Mouse (Mus musculus) forebrain, embryonic 11.5 days (tissue): ENCODE data around the gene Proser3. TPM values are rescaled to one million over a fixed set of nuclear protein-coding genes. Genes with fewer than 3 reads are reported as not detected.

Experiments
- ATAC-seq: fragments of 200-750 bp; cut with Nextera tagmentation; replicated peaks from 2 replicates; pipeline ENCODE4 v1.8.0; 2017; ENCODE audit warnings: moderate TSS enrichment; ENCODE audit not compliant: low FRiP score
- DNase-seq: peaks from one replicate; pipeline ENCODE4 v3.0.0-alpha.2; 2017; ENCODE audit warnings: low spot score
- H3K27ac ChIP-seq: fragments of 300-500 bp; sonication (generic); 2 replicates; pipeline ENCODE4 v1.5.1; 2014; ENCODE audit warnings: low read depth, low read length
- H3K27me3 ChIP-seq: fragments of 300-500 bp; sonication (generic); 2 replicates; pipeline ENCODE4 v1.6.1; 2014; ENCODE audit warnings: mild to moderate bottlenecking, low read length, mixed read lengths; ENCODE audit not compliant: control insufficient read depth, insufficient read depth
- H3K36me3 ChIP-seq: fragments of 300-500 bp; sonication (generic); 2 replicates; pipeline ENCODE4 v1.6.1; 2014; ENCODE audit warnings: mild to moderate bottlenecking, low read length, moderate library complexity, mixed read lengths; ENCODE audit not compliant: control insufficient read depth, insufficient read depth
- H3K4me1 ChIP-seq: fragments of 300-500 bp; sonication (generic); replicated peaks from 2 replicates; pipeline ENCODE4 v1.6.1; 2014; ENCODE audit warnings: low read length, mixed read lengths; ENCODE audit not compliant: control insufficient read depth, insufficient read depth
- H3K4me2 ChIP-seq: fragments of 300-500 bp; sonication (generic); 2 replicates; pipeline ENCODE4 v1.6.1; 2014; ENCODE audit warnings: low read depth, mild to moderate bottlenecking, low read length, moderate library complexity, mixed read lengths; ENCODE audit not compliant: severe bottlenecking
- H3K4me3 ChIP-seq: fragments of 300-500 bp; sonication (generic); 2 replicates; pipeline ENCODE4 v1.5.1; 2014; ENCODE audit warnings: low read depth, low read length
- H3K9ac ChIP-seq: fragments of 300-500 bp; sonication (generic); 2 replicates; pipeline ENCODE4 v1.6.1; 2014; ENCODE audit warnings: low read length
- H3K9me3 ChIP-seq: fragments of 300-500 bp; sonication (generic); 2 replicates; pipeline ENCODE4 v1.6.1; 2016; ENCODE audit warnings: low read length, mixed read lengths; ENCODE audit not compliant: control insufficient read depth
- WGBS: fragments of 180-500 bp; shearing (Covaris S2); extraction: QIAGEN DNeasy Blood & Tissue Kit; methylation state at CpG from one replicate; pipeline ENCODE4 v1.1.7; 2014; 5-methylcytosine and 5-hydroxymethylcytosine counted together
- polyA plus RNA-seq: library from polyadenylated mRNA; unstranded; fragments of >200 nt; fragmentation: Nextera tagmentation; extraction: Ambion mirVana; gene quantifications from 2 replicates; pipeline ENCODE4 v1.2.1, GENCODE M21; 2014

Gene Proser3
- polyA plus RNA-seq, 1 experiment from 2014 or later, result 23.6 TPM

DNA sequence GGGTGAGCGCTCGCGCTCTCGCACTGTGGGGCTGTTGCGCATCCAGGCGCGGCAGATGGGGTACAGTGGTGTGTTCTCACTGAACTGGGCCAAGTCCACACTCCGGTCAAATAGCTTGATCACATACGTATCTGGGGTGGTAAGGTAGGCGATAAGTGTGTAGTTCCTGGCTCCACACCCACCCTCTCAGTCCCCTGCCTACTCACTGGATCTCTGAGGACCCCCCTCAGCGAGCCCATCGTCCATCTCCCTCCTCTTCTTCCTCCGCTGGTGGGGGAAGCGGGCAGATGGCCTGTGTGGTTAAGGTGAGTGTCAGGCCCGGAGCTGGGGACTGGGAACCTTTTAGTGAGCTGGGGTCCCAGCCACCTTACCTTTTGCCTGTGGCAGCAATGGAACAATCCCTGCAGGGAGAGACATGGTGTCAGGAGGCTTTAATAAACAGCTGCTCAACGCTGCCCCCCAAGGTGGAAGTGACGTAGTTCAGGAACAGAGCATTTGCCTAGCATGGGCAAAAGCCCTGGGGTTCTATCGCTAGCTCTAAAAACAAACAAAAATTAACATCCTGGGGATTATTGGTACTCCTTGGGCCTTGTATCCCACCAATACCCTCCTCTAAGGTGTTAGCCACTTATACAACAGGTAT is 4.9 kb upstream of the Proser3 start:
- DNase-seq, result no peak
- no peak overlapping the region for H3K4me3 ChIP-seq

DNA sequence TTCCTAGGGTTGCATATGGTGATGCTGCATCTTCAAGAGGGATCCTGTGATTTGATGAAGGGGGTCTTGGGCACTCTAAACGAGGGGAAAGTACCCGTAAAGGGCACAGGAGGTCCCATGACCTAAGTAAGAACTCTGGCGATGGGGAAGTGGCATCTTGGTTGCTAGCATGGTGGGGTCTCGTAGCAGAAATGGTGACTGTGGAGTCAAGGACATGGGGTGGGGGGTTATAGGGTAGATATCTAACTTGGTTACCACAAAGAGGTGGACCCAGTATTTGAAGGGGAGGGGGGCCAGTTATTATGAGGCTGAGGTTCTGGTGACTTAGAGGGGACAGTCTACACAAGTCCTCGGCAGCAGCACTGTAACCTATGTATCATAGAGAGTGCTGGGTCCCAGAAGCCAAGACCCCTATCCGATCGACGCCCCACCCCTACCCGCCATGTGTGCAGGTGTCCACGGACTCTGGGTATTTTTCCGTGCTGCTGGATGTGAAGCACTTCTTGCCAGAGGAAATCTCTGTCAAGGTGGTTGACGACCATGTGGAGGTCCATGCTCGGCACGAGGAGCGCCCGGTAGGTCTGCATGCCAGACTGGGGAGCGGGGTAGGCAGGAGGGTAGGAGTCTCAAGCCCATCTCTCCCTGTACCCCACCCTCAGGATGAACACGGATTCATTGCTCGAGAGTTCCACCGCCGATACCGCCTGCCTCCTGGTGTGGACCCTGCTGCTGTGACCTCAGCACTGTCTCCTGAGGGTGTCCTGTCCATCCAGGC is 1.9 kb upstream of the Proser3 start:
- no peak for ATAC-seq
- no peaks in the 10 kb centered on the region for H3K9me3 ChIP-seq
- peak overlapping the region; percentile 91 for H3K4me2 ChIP-seq
- H3K27me3 ChIP-seq, result no peaks in the 10 kb centered on the region
- WGBS, result 85% methylated on average over 22 of the region's 22 CpGs
- peaks cover 4% of the 10 kb centered on the region; the same call in 1 of the 2 replicates for H3K4me1 ChIP-seq
- H3K27ac ChIP-seq, result no peak overlapping the region
- peak overlapping the region; percentile 69; the same call in 1 of the 2 replicates for H3K9ac ChIP-seq
- peaks cover 3% of the 10 kb centered on the region; the same call in 1 of the 2 replicates for H3K36me3 ChIP-seq
- DNase-seq, result no peak
- H3K4me3 ChIP-seq, result peak overlapping the region; percentile 1; the same call in 1 of the 2 replicates

More for the DNA sequence above, 4.9 kb upstream of the Proser3 start:
- Histone ChIP-seq H3K4me1 (peaks cover 5% of the 10 kb centered on the region; the same call in 1 of the 2 replicates), H3K36me3 (peaks cover 3% of the 10 kb centered on the region; the same call in 1 of the 2 replicates), H3K9me3 (no peaks in the 10 kb centered on the region), H3K4me2 (no peak overlapping the region), H3K27me3 (no peaks in the 10 kb centered on the region), H3K9ac (no peak overlapping the region), H3K27ac (no peak overlapping the region)
- ATAC-seq, result no peak
- WGBS, result 95% methylated on average over 18 of the region's 18 CpGs

DNA sequence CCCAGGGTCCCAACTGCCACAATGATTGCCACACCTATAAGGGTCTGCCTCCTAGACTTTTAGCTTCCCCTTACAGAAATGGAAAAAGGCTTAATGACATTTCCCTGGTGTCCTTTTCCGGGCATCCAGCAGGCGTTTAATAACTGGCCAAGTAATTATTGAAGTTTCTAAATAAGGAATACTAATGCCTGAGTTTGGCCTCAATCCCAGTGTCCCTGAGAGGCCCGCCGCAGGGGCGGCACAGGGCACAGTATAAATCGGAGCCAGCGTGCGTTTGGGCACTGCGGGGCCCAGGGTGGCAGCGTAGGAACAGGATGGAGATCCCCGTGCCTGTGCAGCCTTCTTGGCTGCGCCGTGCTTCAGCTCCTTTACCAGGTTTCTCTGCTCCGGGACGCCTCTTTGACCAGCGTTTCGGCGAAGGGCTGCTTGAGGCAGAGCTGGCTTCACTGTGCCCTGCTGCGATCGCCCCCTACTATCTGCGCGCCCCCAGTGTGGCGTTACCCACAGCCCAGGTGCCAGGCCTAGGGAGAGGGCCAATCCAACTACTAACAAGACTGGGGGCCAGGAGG is 1.0 kb upstream of the Proser3 start:
- Histone ChIP-seq H3K9ac (peak overlapping the region; percentile 69), H3K4me3 (peak overlapping the region; percentile 44), H3K9me3 (no peaks in the 10 kb centered on the region), H3K27ac (no peak overlapping the region), H3K36me3 (peaks cover 3% of the 10 kb centered on the region; the same call in 1 of the 2 replicates), H3K4me2 (peak overlapping the region; percentile 91), H3K4me1 (peaks cover 4% of the 10 kb centered on the region; the same call in 1 of the 2 replicates), H3K27me3 (no peaks in the 10 kb centered on the region)
- DNase-seq (peak; percentile 61), ATAC-seq (no peak)
- 11% methylated on average over 23 of the region's 23 CpGs for WGBS

DNA sequence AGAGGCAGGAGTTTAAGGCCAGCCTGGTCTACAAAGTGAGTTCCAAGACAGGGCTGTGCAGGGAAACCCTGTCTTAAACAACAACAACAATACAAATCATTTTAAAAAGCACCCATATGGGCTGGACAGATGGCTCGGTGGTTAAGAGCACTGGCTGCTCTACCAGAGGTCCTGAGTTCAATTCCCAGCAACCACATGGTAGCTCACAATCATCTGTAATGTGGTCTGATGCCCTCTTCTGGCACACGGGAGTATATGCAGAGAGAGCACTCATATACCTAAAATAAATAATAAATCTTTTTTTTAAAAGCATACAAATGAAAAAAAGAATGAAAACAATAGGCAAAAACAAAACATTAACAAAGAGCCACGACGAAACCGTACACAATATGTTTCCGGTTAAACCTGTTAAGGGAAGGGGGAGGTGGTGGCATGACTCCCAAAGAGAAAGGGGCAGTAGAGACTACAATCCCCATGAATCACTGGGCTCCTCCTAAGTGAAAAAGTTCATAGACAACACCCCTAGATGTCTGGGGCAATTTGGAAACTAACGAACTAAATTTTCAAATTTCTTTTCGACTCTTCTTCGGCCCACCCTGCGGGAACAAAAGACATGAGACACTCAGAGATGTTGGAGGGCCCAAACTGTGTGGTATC is 526 bp downstream of the Proser3 start:
- H3K4me2 ChIP-seq, result peak overlapping the region; percentile 91; the same call in 1 of the 2 replicates
- peak overlapping the region; percentile 44 for H3K4me3 ChIP-seq
- WGBS, result 4% methylated on average over 10 of the region's 10 CpGs
- H3K9ac ChIP-seq, result peak overlapping the region; percentile 67
- H3K4me1 ChIP-seq, result peaks cover 4% of the 10 kb centered on the region; the same call in 1 of the 2 replicates
- H3K27ac ChIP-seq, result peak overlapping the region; percentile 83
- H3K36me3 ChIP-seq, result peaks cover 3% of the 10 kb centered on the region; the same call in 1 of the 2 replicates
- peak; percentile 68 for ATAC-seq
- no peaks in the 10 kb centered on the region for H3K27me3 ChIP-seq
- no peaks in the 10 kb centered on the region for H3K9me3 ChIP-seq
- DNase-seq, result no peak

DNA sequence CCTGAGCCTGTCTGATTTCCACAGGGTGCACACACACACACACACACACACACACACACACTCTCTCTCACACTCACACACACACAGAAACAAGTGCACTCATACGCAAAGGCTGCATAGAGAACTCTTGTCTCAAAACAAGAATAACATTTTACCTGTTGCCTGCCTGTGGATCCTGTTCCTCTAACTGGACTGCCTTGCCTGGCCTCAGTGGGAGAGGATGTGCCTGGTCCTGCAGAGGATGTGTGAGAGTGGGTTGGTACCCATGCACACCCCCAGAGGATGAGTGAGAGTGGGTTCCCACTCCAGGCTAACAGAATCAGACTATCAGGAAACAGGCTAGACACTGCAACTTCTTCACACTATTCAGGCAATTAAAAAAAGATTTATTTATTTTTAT is 1.5 kb downstream of the Proser3 start:
- no peak overlapping the region for H3K9ac ChIP-seq
- WGBS, result 95% methylated on average over 1 of the region's 1 CpGs
- H3K36me3 ChIP-seq, result peaks cover under 1% of the 10 kb centered on the region; the same call in 1 of the 2 replicates
- H3K27me3 ChIP-seq, result no peaks in the 10 kb centered on the region
- H3K4me2 ChIP-seq, result no peak overlapping the region
- H3K4me1 ChIP-seq, result peaks cover 4% of the 10 kb centered on the region; the same call in 1 of the 2 replicates
- no peak overlapping the region for H3K4me3 ChIP-seq
- no peak for ATAC-seq
- no peak for DNase-seq
- no peak overlapping the region for H3K27ac ChIP-seq
- H3K9me3 ChIP-seq, result no peaks in the 10 kb centered on the region

DNA sequence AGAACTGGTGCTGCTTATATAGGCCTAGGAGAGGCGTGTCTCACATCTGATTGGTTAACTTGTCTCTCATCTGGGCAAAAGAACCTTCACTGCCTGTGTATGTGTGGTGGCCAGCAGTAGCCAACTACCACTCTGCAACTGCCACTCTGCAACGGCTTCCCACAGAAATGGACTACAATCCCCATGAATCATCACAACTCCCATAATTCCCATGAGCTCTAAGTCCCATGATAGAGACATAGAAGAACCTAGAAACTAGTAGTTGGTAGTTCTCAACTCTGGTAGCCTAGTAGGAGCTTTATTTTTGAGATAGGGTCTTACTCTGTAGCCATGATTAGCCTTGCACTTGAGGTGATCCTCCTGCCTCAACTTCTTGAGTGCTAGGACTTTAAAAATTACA is 2.2 kb downstream of the Proser3 start:
- Histone ChIP-seq H3K9me3 (no peaks in the 10 kb centered on the region), H3K9ac (no peak overlapping the region), H3K4me1 (peaks cover 4% of the 10 kb centered on the region; the same call in 1 of the 2 replicates), H3K27ac (no peak overlapping the region), H3K27me3 (no peaks in the 10 kb centered on the region), H3K36me3 (no peaks in the 10 kb centered on the region; the same call in 1 of the 2 replicates), H3K4me2 (no peak overlapping the region), H3K4me3 (no peak overlapping the region)
- 72% methylated on average over 2 of the region's 2 CpGs for WGBS
- DNase-seq, result no peak
- ATAC-seq, result no peak

DNA sequence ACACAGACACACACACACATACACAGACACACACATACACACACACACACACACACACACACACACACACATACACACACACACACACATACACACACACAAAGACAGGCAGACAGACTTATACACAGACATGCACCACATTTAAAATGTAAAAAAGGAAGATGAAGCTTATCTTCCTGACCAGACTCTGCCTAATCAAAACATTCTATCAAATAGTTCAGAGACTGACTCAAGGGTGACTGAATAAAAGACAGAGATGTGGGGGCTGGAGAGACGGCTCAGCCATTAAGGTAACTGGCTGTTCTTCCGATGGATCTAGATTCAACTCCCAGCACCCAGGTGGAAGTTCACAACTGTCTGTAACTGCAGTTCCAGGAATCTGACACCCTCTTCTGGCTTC is 7.8 kb downstream of the Proser3 start:
- DNase-seq (no peak), ATAC-seq (no peak)
- Histone ChIP-seq H3K4me1 (no peaks in the 10 kb centered on the region), H3K9me3 (no peaks in the 10 kb centered on the region), H3K27ac (no peak overlapping the region), H3K36me3 (no peaks in the 10 kb centered on the region; the same call in 1 of the 2 replicates), H3K27me3 (no peaks in the 10 kb centered on the region), H3K4me2 (no peak overlapping the region), H3K4me3 (no peak overlapping the region), H3K9ac (no peak overlapping the region)
- WGBS, result 95% methylated on average over 2 of the region's 2 CpGs

DNA sequence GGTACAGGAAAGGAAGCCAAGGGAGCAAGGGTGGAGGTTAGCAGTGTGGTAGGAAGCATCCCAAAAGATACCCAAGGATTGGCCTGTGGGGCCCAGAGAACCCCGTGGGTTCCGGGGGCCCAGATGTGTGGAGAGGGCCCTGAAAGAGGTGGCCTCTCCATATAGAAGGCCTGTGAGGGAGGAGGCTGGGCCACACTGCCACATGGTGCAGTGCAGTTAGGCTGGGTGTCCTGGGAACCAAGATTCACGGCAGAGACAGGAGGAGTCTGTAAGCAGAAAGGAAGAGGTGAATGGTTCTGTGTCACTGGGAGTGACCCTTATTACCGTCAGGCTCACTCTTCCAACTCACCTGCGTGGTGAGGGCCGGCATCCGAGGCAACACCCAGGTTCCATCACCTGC is 11.5 kb downstream of the Proser3 start:
- H3K4me1 ChIP-seq, result no peaks in the 10 kb centered on the region
- no peak overlapping the region for H3K4me2 ChIP-seq
- no peaks in the 10 kb centered on the region for H3K9me3 ChIP-seq
- H3K27ac ChIP-seq, result no peak overlapping the region
- H3K4me3 ChIP-seq, result no peak overlapping the region
- no peaks in the 10 kb centered on the region for H3K36me3 ChIP-seq
- H3K9ac ChIP-seq, result no peak overlapping the region
- 90% methylated on average over 7 of the region's 7 CpGs for WGBS
- ATAC-seq (no peak), DNase-seq (no peak)
- H3K27me3 ChIP-seq, result no peaks in the 10 kb centered on the region
